In the genomic region with DNA sequence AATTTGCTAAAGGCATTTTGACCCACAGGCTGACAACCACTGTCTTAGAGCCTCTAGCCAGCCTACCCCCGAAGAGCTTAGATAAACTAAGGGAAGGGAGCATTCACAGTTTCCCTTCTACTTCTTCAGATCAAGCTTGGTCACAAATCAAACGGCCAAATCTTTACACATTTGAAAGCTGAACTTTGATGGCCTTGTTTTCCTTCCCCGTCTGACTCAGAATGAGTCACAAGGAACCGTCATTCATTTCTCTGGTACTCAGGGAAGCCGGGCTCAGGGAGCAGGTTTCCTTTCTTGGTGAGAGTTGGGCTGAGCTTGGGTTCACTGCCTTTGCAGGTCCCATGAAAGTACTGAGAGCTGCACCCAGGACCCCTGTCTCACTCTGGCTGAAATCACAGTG, we compare ENCODE assay signal across 11 mouse cellular contexts.
DNase-seq lines count a peak whose midpoint lies in the region.
"Had no signal": no experiment of that assay in that cellular context is flagged by ENCODE, and none has a peak within 500 bp of the region (broad histone marks: within the 10 kb centered on the region; RNA-seq: fewer than 3 reads in every experiment).

No protein-coding gene starts in this region.

- peak; percentile 31 to 55 for DNase-seq in urinary bladder, adult 18-20 months (ENCODE audit: low spot score in 2 of 2)
- no peak for DNase-seq in urinary bladder, postnatal 10 days (ENCODE audit: low spot score)
- peak; percentile 43 for DNase-seq in Muller cell, postnatal 12 days (ENCODE audit: inconsistent ontology term)
- peak; percentile 51 to 63 for DNase-seq in adrenal gland, postnatal 36 days
- DNase-seq in urinary bladder, postnatal 36 days (ENCODE audit: low spot score in 2 of 2), result peak; percentile 31 to 33
- no peak for DNase-seq in c-Kit-positive CD71-positive TER-119-positive erythroid progenitor cells, embryonic 14.5 days (ENCODE audit: low spot score)
- no peak for DNase-seq in B cell, adult 2 months
- DNase-seq: kidney, adult 2 months; kidney, postnatal 25 days; liver; retina, postnatal 1 day had no signal

Comparison
In these comparisons a context has a peak if more than half of its experiments do, and no peak if none do; other contexts are left out.
1. DNase-seq: peak in urinary bladder, adult 18-20 months (2 of 2), Muller cell, postnatal 12 days (single experiment), adrenal gland, postnatal 36 days (2 of 2) and urinary bladder, postnatal 36 days (2 of 2); none in urinary bladder, postnatal 10 days (single experiment), c-Kit-positive CD71-positive TER-119-positive erythroid progenitor cells, embryonic 14.5 days (single experiment) and B cell, adult 2 months (0 of 2).